Mouse (Mus musculus): ENCODE data around the gene Comtd1. TPM values are rescaled to one million over a fixed set of nuclear protein-coding genes. Genes with fewer than 3 reads are reported as not detected.
A peak's percentile ranks its signal among the peaks of the same experiment; 100 is the strongest.

Comtd1 gene
- polyA plus RNA-seq (2015; fragmentation: Nextera tagmentation; extraction: Ambion mirVana) = 25.8 and 26.6 TPM in 2 replicates

DNA sequence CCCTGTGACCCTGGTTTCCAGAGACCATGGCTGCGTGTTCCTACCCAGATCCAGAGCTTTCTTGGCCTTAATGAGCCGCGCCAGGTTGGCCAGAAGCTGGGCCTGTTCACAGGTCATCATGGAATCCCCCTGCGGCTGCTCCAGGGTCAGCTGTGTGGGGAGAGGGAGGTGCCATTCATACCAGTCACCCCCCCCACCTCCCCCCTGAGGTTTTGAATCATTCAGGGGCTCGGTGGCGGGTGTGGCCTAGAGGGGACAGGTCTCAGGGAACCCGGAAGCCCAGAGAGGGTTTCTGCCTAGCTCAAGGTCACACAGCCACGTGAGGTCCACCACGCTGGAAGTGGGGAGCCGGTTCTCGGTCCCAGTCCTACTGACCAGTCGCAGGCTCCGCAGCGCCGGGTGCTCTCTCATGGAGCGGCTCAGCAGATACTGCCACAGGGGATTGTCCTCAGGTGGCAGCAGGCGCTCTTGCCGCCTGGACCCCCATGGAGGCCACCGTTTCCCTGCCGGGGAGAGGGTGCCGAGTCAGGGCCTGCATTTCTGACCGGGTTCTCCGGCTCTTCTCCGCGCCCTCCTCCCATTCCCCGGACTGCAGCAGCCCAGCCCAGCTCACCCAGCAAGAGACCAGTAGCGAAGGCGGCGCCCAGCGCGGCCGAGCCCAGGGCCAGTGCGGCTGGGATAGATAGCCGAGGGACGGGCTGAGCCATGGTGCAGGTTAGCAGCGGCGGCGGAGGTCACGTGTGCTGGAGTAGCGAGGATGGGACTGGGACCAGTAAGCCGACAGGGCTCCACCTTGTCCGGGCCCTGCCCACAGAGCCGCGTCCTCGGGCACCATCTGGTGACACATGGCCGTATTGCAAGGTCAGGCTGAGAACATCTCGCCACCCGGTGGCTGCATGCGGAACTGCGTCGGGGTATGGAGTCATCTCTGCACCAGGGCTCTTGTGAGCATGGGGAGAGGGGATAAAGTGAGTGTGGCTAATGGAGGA, at the start of gene Comtd1:
Comtd1 (minus strand) TSS at position 812 of the 989 bp plus-strand sequence.
- no peaks in the 10 kb centered on the region for H3K9me3 ChIP-seq
- H3K9ac ChIP-seq (replicated peaks) = peak within 1 kb of the TSS; percentile 76
- H3K4me3 ChIP-seq (replicated peaks) = peak within 1 kb of the TSS; percentile 69
- peak; percentile 94 for ATAC-seq
- H3K27me3 ChIP-seq = no peaks in the 10 kb centered on the region
- under 1% methylated on average over 50 of the region's 51 CpGs for WGBS
- H3K4me2 ChIP-seq (replicated peaks) = peak within 1 kb of the TSS; percentile 99
- peak within 1 kb of the TSS; percentile 56 for H3K27ac ChIP-seq
- peaks cover 35% of the 10 kb centered on the region for H3K36me3 ChIP-seq
- H3K4me1 ChIP-seq (replicated peaks) = peaks cover 18% of the 10 kb centered on the region

DNA sequence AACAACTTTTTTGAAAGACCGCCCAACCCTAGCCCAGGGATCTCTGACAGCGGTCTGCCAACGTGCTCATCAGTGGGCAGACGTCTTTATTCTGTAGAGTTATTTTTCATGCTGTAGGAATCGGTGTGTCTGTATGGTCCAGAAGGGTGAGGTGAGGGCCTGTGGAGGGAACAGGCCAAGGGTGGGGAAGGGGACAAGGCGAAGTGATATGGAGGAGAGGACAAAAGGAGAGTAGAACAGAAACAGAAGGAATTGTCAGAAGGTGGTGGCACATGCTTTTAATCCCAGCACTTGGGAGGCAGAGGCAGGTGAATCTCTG, 43.5 kb upstream of the Comtd1 start:
- no peak overlapping the region for H3K9ac ChIP-seq (replicated peaks)
- ATAC-seq = no peak
- no peaks in the 10 kb centered on the region for H3K36me3 ChIP-seq
- no peak overlapping the region for H3K4me2 ChIP-seq (replicated peaks)
- no peak overlapping the region for H3K27ac ChIP-seq
- WGBS = 75% methylated on average over 6 of the region's 6 CpGs
- H3K27me3 ChIP-seq = no peaks in the 10 kb centered on the region
- H3K4me1 ChIP-seq (replicated peaks) = peaks cover 11% of the 10 kb centered on the region; the same call in 1 of the 2 replicates
- no peaks in the 10 kb centered on the region for H3K9me3 ChIP-seq
- no peak overlapping the region for H3K4me3 ChIP-seq (replicated peaks)

DNA sequence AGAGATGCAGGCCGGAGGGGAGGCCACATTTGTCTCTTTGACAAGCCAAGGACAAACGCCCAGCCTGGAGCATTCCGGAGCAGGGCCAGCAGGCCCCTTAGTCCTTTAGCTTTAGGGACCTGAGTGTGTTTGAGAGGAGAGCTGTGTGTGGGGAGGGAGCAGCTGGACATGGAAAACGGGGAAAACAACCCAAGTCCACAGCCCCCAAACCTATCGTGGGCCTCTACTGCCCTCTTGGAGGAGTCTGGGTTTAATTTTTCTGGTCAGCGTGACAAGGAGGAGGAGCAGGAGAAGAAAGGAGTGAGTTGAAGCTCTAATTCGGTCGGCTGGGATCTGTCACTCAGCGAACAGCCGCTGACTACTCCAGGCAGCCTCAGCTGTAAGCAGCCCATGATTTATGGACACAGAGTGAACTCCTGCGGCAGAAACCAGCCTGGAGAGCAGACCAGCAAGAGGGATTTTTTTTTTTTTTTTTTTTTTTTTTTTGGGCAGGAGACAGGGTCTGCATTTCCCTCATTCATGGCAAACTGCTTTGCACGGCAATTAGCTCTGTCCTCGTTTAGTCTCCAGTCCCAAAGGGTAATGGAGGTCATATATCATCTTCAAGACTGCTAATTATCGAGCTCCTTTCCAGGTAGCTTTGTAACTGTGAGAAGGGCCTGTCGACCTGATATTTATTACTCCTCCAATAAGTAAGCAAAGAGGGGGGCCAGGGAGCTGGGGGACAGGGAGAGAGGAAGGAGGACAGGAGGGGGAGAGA, 43.0 kb upstream of the Comtd1 start:
- 39% methylated on average over 15 of the region's 15 CpGs for WGBS
- peak; percentile 58; the same call in 1 of the 2 replicates for ATAC-seq

DNA sequence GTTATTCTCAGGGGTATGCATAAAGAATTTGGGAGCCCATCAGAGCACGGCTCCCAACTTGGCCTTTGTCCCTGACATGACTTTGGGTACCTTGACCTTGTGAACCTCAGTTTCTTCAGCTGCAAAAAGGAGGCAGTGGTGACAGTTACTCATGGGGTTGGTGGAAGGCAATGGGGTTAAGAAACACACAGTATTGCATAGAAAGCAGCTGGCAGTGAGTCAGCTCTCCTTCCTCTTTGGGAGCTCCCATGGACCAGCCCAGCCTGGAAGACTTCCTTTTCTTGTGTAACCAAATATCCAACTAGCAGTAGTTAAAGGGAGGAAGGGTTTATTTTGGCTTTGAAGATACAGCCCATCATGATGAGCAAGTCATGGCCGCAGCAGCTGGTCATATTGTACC, 41.7 kb upstream of the Comtd1 start:
- H3K36me3 ChIP-seq = no peaks in the 10 kb centered on the region

More for the DNA sequence above, 43.0 kb upstream of the Comtd1 start:
- Histone ChIP-seq H3K27ac (no peak overlapping the region), H3K27me3 (no peaks in the 10 kb centered on the region), H3K9ac (replicated peaks) (no peak overlapping the region), H3K4me2 (replicated peaks) (peak overlapping the region; percentile 21; the same call in 1 of the 2 replicates), H3K4me1 (replicated peaks) (peaks cover 11% of the 10 kb centered on the region; the same call in 1 of the 2 replicates), H3K36me3 (no peaks in the 10 kb centered on the region), H3K4me3 (replicated peaks) (no peak overlapping the region), H3K9me3 (no peaks in the 10 kb centered on the region)

DNA sequence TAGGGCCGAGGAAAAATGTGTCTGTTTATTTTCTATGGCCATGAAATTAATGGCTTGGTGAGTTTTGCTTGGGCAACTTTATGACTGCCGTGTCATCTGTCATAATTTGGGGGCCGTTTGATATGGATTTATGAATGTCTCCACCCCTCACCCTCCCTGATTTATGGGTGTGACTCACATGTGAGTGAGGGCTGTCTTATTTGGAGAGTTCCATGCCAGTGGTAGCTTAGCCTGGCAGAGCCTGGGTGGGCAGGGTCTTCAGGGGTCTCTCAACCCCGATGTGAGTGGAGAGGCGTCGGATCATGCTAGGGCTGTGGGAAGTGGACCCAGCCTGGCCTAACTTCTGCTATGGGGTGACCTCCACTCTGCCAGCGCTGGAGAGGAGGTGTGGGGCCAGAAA, 18.0 kb upstream of the Comtd1 start:
- no peak overlapping the region for H3K27ac ChIP-seq
- ATAC-seq = no peak
- no peaks in the 10 kb centered on the region for H3K36me3 ChIP-seq
- WGBS = 89% methylated on average over 7 of the region's 7 CpGs
- no peak overlapping the region for H3K4me2 ChIP-seq (replicated peaks)
- no peak overlapping the region for H3K9ac ChIP-seq (replicated peaks)
- no peaks in the 10 kb centered on the region for H3K9me3 ChIP-seq
- H3K27me3 ChIP-seq = no peaks in the 10 kb centered on the region
- no peaks in the 10 kb centered on the region for H3K4me1 ChIP-seq (replicated peaks)
- no peak overlapping the region for H3K4me3 ChIP-seq (replicated peaks)

More for the DNA sequence above, 41.7 kb upstream of the Comtd1 start:
- WGBS = 91% methylated on average over 2 of the region's 2 CpGs
- Histone ChIP-seq H3K4me3 (replicated peaks) (no peak overlapping the region), H3K4me1 (replicated peaks) (peaks cover 11% of the 10 kb centered on the region; the same call in 1 of the 2 replicates), H3K27me3 (no peaks in the 10 kb centered on the region), H3K9ac (replicated peaks) (no peak overlapping the region), H3K9me3 (no peaks in the 10 kb centered on the region), H3K27ac (no peak overlapping the region), H3K4me2 (replicated peaks) (no peak overlapping the region)
- no peak for ATAC-seq

DNA sequence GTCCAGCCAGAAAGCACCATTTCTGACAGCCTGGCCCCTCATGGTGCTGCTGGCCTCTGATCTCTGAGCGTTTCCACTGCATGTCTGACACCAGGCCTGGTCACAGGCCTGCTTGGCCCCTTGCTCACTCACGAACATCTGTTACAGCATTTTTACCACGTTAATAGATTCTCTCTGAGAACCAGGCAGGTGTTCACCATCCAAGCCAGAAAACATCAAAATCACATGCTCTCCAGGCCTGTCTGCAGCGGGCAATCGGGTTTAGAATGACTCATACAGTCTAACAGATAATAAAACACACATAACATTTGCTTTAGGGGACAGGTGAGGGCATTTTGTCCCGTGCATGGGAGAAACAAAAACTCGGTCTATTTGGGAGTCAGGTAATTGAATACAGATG, 17.5 kb upstream of the Comtd1 start:
- Histone ChIP-seq H3K36me3 (no peaks in the 10 kb centered on the region), H3K9ac (replicated peaks) (no peak overlapping the region), H3K9me3 (no peaks in the 10 kb centered on the region), H3K27ac (no peak overlapping the region), H3K27me3 (no peaks in the 10 kb centered on the region), H3K4me3 (replicated peaks) (no peak overlapping the region), H3K4me2 (replicated peaks) (no peak overlapping the region), H3K4me1 (replicated peaks) (no peaks in the 10 kb centered on the region)
- no peak for ATAC-seq
- 79% methylated on average over 7 of the region's 7 CpGs for WGBS

DNA sequence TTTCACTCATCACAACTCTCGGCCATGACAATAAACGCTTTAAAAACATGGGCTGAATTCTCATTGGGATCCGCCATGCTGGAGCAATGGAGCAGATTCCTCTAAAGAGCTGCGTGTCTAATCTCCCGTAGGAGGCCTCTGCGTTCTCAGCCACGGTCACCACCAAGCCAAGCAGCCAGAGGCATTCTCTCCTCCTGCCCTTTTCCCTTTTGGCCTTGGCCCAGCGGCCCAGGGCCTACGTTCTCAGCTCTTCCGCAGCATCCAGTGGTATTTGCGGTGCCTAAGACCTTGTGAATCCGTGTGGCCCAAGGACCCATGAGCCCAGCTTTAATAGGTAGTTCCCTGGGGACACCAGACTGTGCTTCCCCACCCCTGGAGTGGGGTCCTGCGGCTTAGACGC, 8.1 kb upstream of the Comtd1 start:
- no peak overlapping the region for H3K9ac ChIP-seq (replicated peaks)
- WGBS = 76% methylated on average over 14 of the region's 14 CpGs

DNA sequence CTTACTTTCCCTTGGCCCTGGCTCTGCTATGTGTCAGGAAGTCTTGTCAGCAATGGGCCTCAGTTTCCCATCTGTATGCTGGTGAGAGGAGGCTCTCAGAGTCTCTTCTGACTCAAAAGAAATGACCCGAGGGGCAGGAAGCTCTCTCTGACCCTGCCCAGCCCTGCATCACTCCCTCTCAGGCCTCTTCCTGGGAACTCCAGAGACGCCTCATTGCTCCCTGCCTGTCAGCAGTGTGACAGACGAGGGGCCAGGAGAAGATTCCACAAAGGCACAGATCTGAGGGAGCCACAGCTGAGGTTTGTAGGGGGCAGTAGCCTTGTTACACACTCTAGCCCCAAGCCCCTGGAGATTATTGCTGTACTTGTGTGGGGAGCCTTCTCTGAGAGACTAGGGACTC, 7.2 kb upstream of the Comtd1 start:
- 32% methylated on average over 3 of the region's 3 CpGs for WGBS
- Histone ChIP-seq H3K27me3 (no peaks in the 10 kb centered on the region), H3K36me3 (no peaks in the 10 kb centered on the region), H3K9ac (replicated peaks) (no peak overlapping the region), H3K4me3 (replicated peaks) (no peak overlapping the region), H3K27ac (no peak overlapping the region), H3K9me3 (no peaks in the 10 kb centered on the region), H3K4me2 (replicated peaks) (no peak overlapping the region), H3K4me1 (replicated peaks) (peaks cover 7% of the 10 kb centered on the region)
- ATAC-seq = no peak

More for the DNA sequence above, 8.1 kb upstream of the Comtd1 start:
- Histone ChIP-seq H3K4me2 (replicated peaks) (no peak overlapping the region), H3K4me1 (replicated peaks) (peaks cover 7% of the 10 kb centered on the region), H3K36me3 (no peaks in the 10 kb centered on the region), H3K27me3 (no peaks in the 10 kb centered on the region), H3K9me3 (no peaks in the 10 kb centered on the region), H3K4me3 (replicated peaks) (no peak overlapping the region), H3K27ac (no peak overlapping the region)
- no peak for ATAC-seq

DNA sequence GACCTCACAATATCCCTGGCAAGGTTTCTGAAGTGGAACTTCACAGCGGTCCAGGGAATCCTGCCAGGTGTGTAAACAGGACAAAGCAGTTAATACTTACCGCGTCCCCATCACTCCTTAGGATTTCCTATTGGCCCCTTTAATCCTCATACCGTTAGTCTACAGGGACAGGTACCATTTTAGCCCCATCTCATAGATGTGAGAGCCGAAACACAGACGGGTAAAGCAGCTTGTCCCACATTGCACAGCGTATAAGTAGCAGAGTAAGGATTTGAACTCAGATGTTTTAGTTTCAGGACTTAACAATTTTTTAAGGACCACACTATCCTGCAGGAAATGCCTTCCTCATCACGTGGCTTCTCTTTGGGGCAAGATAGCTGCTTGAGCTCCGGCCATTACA, 5.5 kb upstream of the Comtd1 start:
- H3K9ac ChIP-seq (replicated peaks) = no peak overlapping the region
- no peak overlapping the region for H3K27ac ChIP-seq
- H3K4me2 ChIP-seq (replicated peaks) = no peak overlapping the region
- peaks cover 7% of the 10 kb centered on the region for H3K4me1 ChIP-seq (replicated peaks)
- H3K4me3 ChIP-seq (replicated peaks) = no peak overlapping the region
- WGBS = 86% methylated on average over 9 of the region's 9 CpGs
- H3K9me3 ChIP-seq = no peaks in the 10 kb centered on the region
- no peaks in the 10 kb centered on the region for H3K36me3 ChIP-seq
- ATAC-seq = no peak
- H3K27me3 ChIP-seq = no peaks in the 10 kb centered on the region

DNA sequence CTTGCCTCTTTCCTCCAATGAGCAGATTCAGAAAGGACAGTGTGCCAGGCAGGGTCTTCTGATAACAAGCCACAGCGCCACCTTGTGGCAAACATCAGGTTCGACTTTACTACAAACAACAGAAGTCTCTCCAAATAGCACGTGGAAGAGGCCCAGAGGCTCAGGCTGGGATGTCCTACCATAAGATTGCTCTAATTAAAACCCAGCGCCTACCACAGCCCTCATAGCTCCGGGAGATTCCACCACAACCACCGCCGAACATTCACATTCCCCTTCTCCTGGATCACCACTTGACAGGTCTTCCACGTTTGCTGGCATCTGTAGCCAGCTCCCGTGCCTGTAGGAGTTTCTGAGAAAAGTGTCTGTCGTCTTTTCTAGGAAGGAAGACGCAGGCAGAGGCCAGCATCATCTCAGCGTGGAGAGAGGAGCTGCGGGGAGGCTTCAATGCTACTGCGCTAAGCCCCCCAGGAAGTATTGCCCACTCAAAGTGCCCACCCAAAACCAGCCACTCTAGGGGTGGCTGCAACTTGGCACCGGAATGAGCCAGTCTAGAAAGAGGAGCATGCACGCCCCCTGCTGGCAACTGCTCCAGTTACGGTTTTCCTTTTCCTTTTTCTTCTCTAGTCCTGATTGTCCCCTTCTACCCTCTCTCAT, 4.8 kb upstream of the Comtd1 start:
- ATAC-seq = peak; percentile 38
- 7% methylated on average over 17 of the region's 17 CpGs for WGBS

DNA sequence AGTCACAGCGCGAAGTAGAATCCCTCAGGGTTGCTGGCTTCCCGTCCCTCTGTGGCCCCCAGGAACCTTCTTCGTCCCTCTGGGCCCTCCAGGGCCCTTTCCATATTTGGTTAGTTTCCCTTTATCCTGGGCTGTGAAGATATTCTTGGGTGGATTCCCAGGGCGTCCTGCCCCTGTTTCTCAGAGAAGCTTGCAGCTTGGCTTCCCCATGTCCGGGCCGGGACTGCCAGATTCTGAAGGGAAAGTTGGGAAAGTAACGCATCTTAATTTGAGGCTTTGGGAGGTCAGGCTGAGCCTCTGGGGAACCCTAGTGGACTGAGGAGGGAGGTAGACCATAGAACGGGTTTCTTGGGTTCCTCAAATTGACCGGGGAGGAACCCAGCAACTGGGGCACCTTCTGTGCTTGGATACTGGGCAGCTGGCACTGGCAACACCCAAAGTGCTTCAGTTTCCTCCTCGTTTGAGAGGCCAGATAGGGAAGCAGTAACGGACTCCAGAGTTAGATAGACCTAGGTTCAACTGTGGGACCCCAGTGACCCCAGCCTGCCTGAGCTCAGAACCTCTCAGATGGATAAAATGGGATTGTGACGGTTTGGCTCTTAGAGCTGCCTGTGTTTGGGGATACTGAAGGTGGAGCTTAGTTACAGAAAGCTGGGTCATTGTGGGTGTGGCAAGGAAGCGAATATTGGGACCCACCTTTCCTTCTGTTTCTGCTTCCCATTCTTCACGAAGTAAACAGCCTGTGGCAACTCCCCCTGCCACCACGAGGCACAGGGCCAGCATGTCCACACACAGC, 3.4 kb upstream of the Comtd1 start:
- H3K4me3 ChIP-seq (replicated peaks) = no peak overlapping the region
- no peak overlapping the region for H3K27ac ChIP-seq
- peaks cover 19% of the 10 kb centered on the region for H3K4me1 ChIP-seq (replicated peaks)
- 85% methylated on average over 16 of the region's 16 CpGs for WGBS
- no peaks in the 10 kb centered on the region for H3K36me3 ChIP-seq
- no peak overlapping the region for H3K4me2 ChIP-seq (replicated peaks)
- H3K9me3 ChIP-seq = no peaks in the 10 kb centered on the region
- H3K27me3 ChIP-seq = no peaks in the 10 kb centered on the region
- no peak overlapping the region for H3K9ac ChIP-seq (replicated peaks)
- ATAC-seq = no peak

More for the DNA sequence above, 4.8 kb upstream of the Comtd1 start:
- peak overlapping the region; percentile 8; the same call in 1 of the 2 replicates for H3K4me3 ChIP-seq (replicated peaks)
- H3K4me2 ChIP-seq (replicated peaks) = peak overlapping the region; percentile 43
- H3K27ac ChIP-seq = 0 out of 2 replicates have a peak overlapping the region, but pooled peaks have one; percentile 32
- no peaks in the 10 kb centered on the region for H3K27me3 ChIP-seq
- H3K9ac ChIP-seq (replicated peaks) = no peak overlapping the region
- H3K36me3 ChIP-seq = no peaks in the 10 kb centered on the region
- no peaks in the 10 kb centered on the region for H3K9me3 ChIP-seq
- peaks cover 7% of the 10 kb centered on the region for H3K4me1 ChIP-seq (replicated peaks)
